Mouse (Mus musculus) MEL (cell line): ENCODE measurements around the gene Brd1. TPM values are rescaled to one million over a fixed set of nuclear protein-coding genes. Genes with fewer than 3 reads are reported as not detected.

Experiments used
- DNase-seq: peaks from one replicate; pipeline ENCODE4 v3.0.0; 2011; ENCODE audit warnings: low read depth, low spot score
- H3K27ac ChIP-seq: 2 replicates; pipeline ENCODE4 v1.5.1; 2012; ENCODE audit warnings: low read depth, mild to moderate bottlenecking, control low read depth, low read length, moderate library complexity; ENCODE audit not compliant: control insufficient read depth
- H3K27me3 ChIP-seq, 2 experiments: fragments of 150-350 bp in 1 of 2; sonication (generic) in 1 of 2; 2 replicates each; pipeline ENCODE4 v1.6.1; 2012; ENCODE audit warnings: low read length in 2 of 2, mild to moderate bottlenecking in 2 of 2, improper control_type of control experiment in 1 of 2, moderate library complexity in 1 of 2; ENCODE audit not compliant: insufficient read depth in 2 of 2, control insufficient read depth in 1 of 2
- H3K36me3 ChIP-seq, 2 experiments: 2 replicates each; pipeline ENCODE4 v1.6.1; 2012 to 2014; ENCODE audit warnings: low read length in 2 of 2, improper control_type of control experiment in 1 of 2, inconsistent platforms in 1 of 2, mild to moderate bottlenecking in 1 of 2; ENCODE audit not compliant: insufficient read depth in 2 of 2, control insufficient read depth in 1 of 2
- H3K4me1 ChIP-seq, 2 experiments: fragments of 150-350 bp in 1 of 2; sonication (generic) in 1 of 2; 2 replicates each; pipeline ENCODE4 v1.6.1; 2012; ENCODE audit warnings: low read length in 2 of 2, improper control_type of control experiment in 1 of 2, mild to moderate bottlenecking in 1 of 2; ENCODE audit not compliant: insufficient read depth in 2 of 2, control insufficient read depth in 1 of 2
- H3K4me3 ChIP-seq, 2 experiments: fragments of 150-350 bp in 1 of 2; sonication (generic) in 1 of 2; 2 replicates each; pipeline ENCODE4 v1.5.1; 2012; ENCODE audit warnings: low read depth in 2 of 2, low read length in 2 of 2, mild to moderate bottlenecking in 2 of 2, moderate library complexity in 2 of 2, control low read depth in 1 of 2, improper control_type of control experiment in 1 of 2; ENCODE audit not compliant: control insufficient read depth in 1 of 2, insufficient read depth in 1 of 2
- H3K79me2 ChIP-seq: 2 replicates; pipeline ENCODE4 v1.6.1; 2012; ENCODE audit warnings: mild to moderate bottlenecking, low read length, moderate library complexity; ENCODE audit not compliant: control insufficient read depth, poor library complexity, insufficient read depth
- H3K9ac ChIP-seq: 2 replicates; pipeline ENCODE4 v1.6.1; 2012; ENCODE audit warnings: low read depth, mild to moderate bottlenecking, control low read depth, low read length, moderate library complexity; ENCODE audit not compliant: control insufficient read depth, poor library complexity, severe bottlenecking
- H3K9me3 ChIP-seq: fragments of 150-350 bp; sonication (generic); replicated peaks from 2 replicates; pipeline ENCODE4 v1.6.1; 2012; ENCODE audit warnings: mild to moderate bottlenecking, low read length, improper control_type of control experiment, moderate library complexity; ENCODE audit not compliant: insufficient read depth
- BHLHE40 ChIP-seq: IDR thresholded peaks from 2 replicates; pipeline ENCODE4 v1.6.1; 2012; ENCODE audit warnings: low read depth, mild to moderate bottlenecking, inconsistent platforms, low read length, improper control_type of control experiment, borderline replicate concordance
- CHD1 ChIP-seq: IDR thresholded peaks from 2 replicates; pipeline ENCODE4 v1.6.1; 2012; ENCODE audit warnings: low read depth, mild to moderate bottlenecking, inconsistent platforms, low read length, improper control_type of control experiment
- CHD2 ChIP-seq: IDR thresholded peaks from 2 replicates; pipeline ENCODE4 v1.6.1; 2011; ENCODE audit warnings: low read length, improper control_type of control experiment
- CTCF ChIP-seq, 3 experiments: IDR thresholded peaks in 2 of 3; conservative IDR thresholded peaks in 1 of 3; 2 replicates each; pipeline ENCODE4 v1.5.1; 2011 to 2012; ENCODE audit warnings: low read length in 3 of 3, low read depth in 2 of 3, mild to moderate bottlenecking in 2 of 3, improper control_type of control experiment in 1 of 3, inconsistent platforms in 1 of 3, mixed read lengths in 1 of 3, moderate library complexity in 1 of 3; ENCODE audit not compliant: control insufficient read depth in 1 of 3, insufficient read depth in 1 of 3, poor library complexity in 1 of 3, severe bottlenecking in 1 of 3
- E2F4 ChIP-seq: IDR thresholded peaks from 2 replicates; pipeline ENCODE4 v1.6.1; 2011; ENCODE audit warnings: low read depth, low read length, improper control_type of control experiment, borderline replicate concordance
- ELF1 ChIP-seq: IDR thresholded peaks from 2 replicates; pipeline ENCODE4 v1.6.1; 2014; ENCODE audit warnings: low read depth, mild to moderate bottlenecking, inconsistent platforms, low read length, improper control_type of control experiment, moderate library complexity
- ETS1 ChIP-seq: IDR thresholded peaks from 2 replicates; pipeline ENCODE4 v1.6.1; 2012; ENCODE audit warnings: low read depth, mild to moderate bottlenecking, inconsistent platforms, low read length, improper control_type of control experiment, moderate library complexity
- GABPA ChIP-seq: IDR thresholded peaks from 2 replicates; pipeline ENCODE4 v1.6.1; 2012; ENCODE audit warnings: low read depth, mild to moderate bottlenecking, inconsistent platforms, low read length, improper control_type of control experiment, moderate library complexity
- GATA1 ChIP-seq: IDR thresholded peaks from 2 replicates; pipeline ENCODE4 v1.6.1; 2011; ENCODE audit warnings: low read depth, low read length, improper control_type of control experiment
- HCFC1 ChIP-seq: IDR thresholded peaks from 2 replicates; pipeline ENCODE4 v1.6.1; 2012; ENCODE audit warnings: low read depth, mild to moderate bottlenecking, inconsistent platforms, low read length, improper control_type of control experiment, moderate library complexity
- JUND ChIP-seq: IDR thresholded peaks from 2 replicates; pipeline ENCODE4 v1.6.1; 2011; ENCODE audit warnings: low read depth, mild to moderate bottlenecking, improper control_type of control experiment, low read length
- KAT2A ChIP-seq: conservative IDR thresholded peaks from 2 replicates; pipeline ENCODE4 v1.6.1; 2012; ENCODE audit warnings: low read depth, low read length, improper control_type of control experiment, inconsistent platforms
- MAZ ChIP-seq: IDR thresholded peaks from 2 replicates; pipeline ENCODE4 v1.6.1; 2012; ENCODE audit warnings: low read depth, mild to moderate bottlenecking, inconsistent platforms, low read length, improper control_type of control experiment
- MEF2A ChIP-seq: IDR thresholded peaks from 2 replicates; pipeline ENCODE4 v1.6.1; 2014; ENCODE audit warnings: low read depth, mild to moderate bottlenecking, inconsistent platforms, low read length, improper control_type of control experiment; ENCODE audit not compliant: poor library complexity, insufficient replicate concordance, severe bottlenecking; ENCODE audit errors: extremely low read depth
- MXI1 ChIP-seq: IDR thresholded peaks from 2 replicates; pipeline ENCODE4 v1.6.1; 2011; ENCODE audit warnings: mild to moderate bottlenecking, low read depth, low read length, improper control_type of control experiment
- MYB ChIP-seq: IDR thresholded peaks from 2 replicates; pipeline ENCODE4 v1.6.1; 2011; ENCODE audit warnings: mild to moderate bottlenecking, low read depth, low read length, improper control_type of control experiment
- MYC ChIP-seq: IDR thresholded peaks from 2 replicates; pipeline ENCODE4 v1.6.1; 2011; ENCODE audit warnings: low read depth, mild to moderate bottlenecking, low read length, improper control_type of control experiment, moderate library complexity
- POLR2AphosphoS2 ChIP-seq: IDR thresholded peaks from 2 replicates; pipeline ENCODE4 v1.6.1; 2011; ENCODE audit warnings: low read length, improper control_type of control experiment
- POLR2AphosphoS5 ChIP-seq: IDR thresholded peaks from 2 replicates; pipeline ENCODE4 v1.6.1; 2012; ENCODE audit warnings: low read depth, borderline replicate concordance, mild to moderate bottlenecking, inconsistent platforms, low read length, moderate library complexity, mixed read lengths
- RAD21 ChIP-seq: IDR thresholded peaks from 2 replicates; pipeline ENCODE4 v1.6.1; 2011; ENCODE audit warnings: mild to moderate bottlenecking, low read depth, low read length, improper control_type of control experiment
- RCOR1 ChIP-seq: IDR thresholded peaks from 2 replicates; pipeline ENCODE4 v1.6.1; 2012; ENCODE audit warnings: low read depth, mild to moderate bottlenecking, inconsistent platforms, low read length, improper control_type of control experiment
- SIN3A ChIP-seq: IDR thresholded peaks from 2 replicates; pipeline ENCODE4 v1.6.1; 2012; ENCODE audit warnings: low read length, improper control_type of control experiment, inconsistent platforms
- TAL1 ChIP-seq: IDR thresholded peaks from 2 replicates; pipeline ENCODE4 v1.6.1; 2012; ENCODE audit warnings: mild to moderate bottlenecking, inconsistent platforms, low read length, moderate library complexity, mixed read lengths
- TBP ChIP-seq: IDR thresholded peaks from 2 replicates; pipeline ENCODE4 v1.8.0; 2011; ENCODE audit warnings: low read depth, low read length, improper control_type of control experiment
- UBTF ChIP-seq: IDR thresholded peaks from 2 replicates; pipeline ENCODE4 v1.6.1; 2012; ENCODE audit warnings: low read depth, mild to moderate bottlenecking, inconsistent platforms, low read length, improper control_type of control experiment, moderate library complexity, borderline replicate concordance; ENCODE audit not compliant: insufficient read depth
- ZC3H11A ChIP-seq: IDR thresholded peaks from 2 replicates; pipeline ENCODE4 v1.6.1; 2012; ENCODE audit warnings: low read depth, mild to moderate bottlenecking, inconsistent platforms, low read length, improper control_type of control experiment
- ZMIZ1 ChIP-seq: IDR thresholded peaks from 2 replicates; pipeline ENCODE4 v1.6.1; 2012; ENCODE audit warnings: low read depth, mild to moderate bottlenecking, inconsistent platforms, low read length, improper control_type of control experiment, moderate library complexity
- ZNF384 ChIP-seq: IDR thresholded peaks from 2 replicates; pipeline ENCODE4 v1.6.1; 2012; ENCODE audit warnings: low read depth, mild to moderate bottlenecking, inconsistent platforms, low read length, improper control_type of control experiment
- polyA plus RNA-seq, 2 experiments: library from polyadenylated mRNA; stranded (reverse) in 1 of 2; unstranded in 1 of 2; fragments of >175 nt in 1 of 2; fragments of >200 nt in 1 of 2; gene quantifications; 2 replicates each; pipeline versions ENCODE4 v1.2.1 to v1.2.4; 2012; ENCODE audit warnings: low replicate concordance in 2 of 2, low read depth in 1 of 2; ENCODE audit not compliant: insufficient read length in 2 of 2, insufficient read depth in 1 of 2, missing spikeins in 1 of 2
- total RNA-seq: library from RNA; depleted of rRNA; stranded (reverse); fragments of 300-350 nt; gene quantifications from 2 replicates; pipeline ENCODE4 v1.2.3, GENCODE M21; 2012

Gene Brd1
- total and polyA plus RNA-seq, 3 experiments = 33.7 to 72.7 (median 43.1) TPM

- peaks cover 0 to 40% of the 10 kb centered on the region in 2 experiments; a peak in 2 of 4 replicates for H3K36me3 ChIP-seq
- no peak for DNase-seq
- no peaks in the 10 kb centered on the region for H3K9me3 ChIP-seq
- no peaks in the 10 kb centered on the region for H3K4me1 ChIP-seq
- no peak overlapping the region for H3K4me3 ChIP-seq
- no peak overlapping the region for H3K9ac ChIP-seq
- H3K27ac ChIP-seq = no peak overlapping the region
- TF ChIP-seq POLR2AphosphoS2 (no peak), BHLHE40 (no peak), HCFC1 (no peak), SIN3A (no peak), GABPA (no peak), E2F4 (no peak), POLR2AphosphoS5 (no peak), RCOR1 (no peak), CTCF (IDR thresholded peaks at IDR 0.05 in 2 of 3, conservative IDR thresholded peaks at IDR 0.05 in 1 of 3; ENCODE audit: control insufficient read depth in 1 of 3, insufficient read depth in 1 of 3, low read depth in 2 of 3, low read length in 3 of 3, poor library complexity in 1 of 3, severe bottlenecking in 1 of 3) (no peak), ZNF384 (no peak), JUND (no peak), MXI1 (no peak), ELF1 (no peak), RAD21 (no peak), ZC3H11A (no peak), ZMIZ1 (no peak), TBP (no peak), GATA1 (no peak)
- no peaks in the 10 kb centered on the region for H3K27me3 ChIP-seq
- H3K79me2 ChIP-seq = no peaks in the 10 kb centered on the region
Measured at GRCm38 (mm10) chr15:88700759-88701158, 33.3 kb downstream of the Brd1 start.

- Histone ChIP-seq H3K4me3 (no peak overlapping the region), H3K27me3 (no peaks in the 10 kb centered on the region), H3K9ac (no peak overlapping the region), H3K79me2 (no peaks in the 10 kb centered on the region), H3K4me1 (no peaks in the 10 kb centered on the region), H3K36me3 (peaks cover 0 to 35% of the 10 kb centered on the region in 2 experiments; a peak in 2 of 4 replicates), H3K9me3 (no peaks in the 10 kb centered on the region), H3K27ac (no peak overlapping the region)
- DNase-seq = no peak
- TF ChIP-seq HCFC1 = no peak
- TF ChIP-seq ETS1 = no peak
- no peak for TF ChIP-seq ZMIZ1
- no peak for TF ChIP-seq BHLHE40
- TF ChIP-seq E2F4 = no peak
- TF ChIP-seq ZNF384 = no peak
- TF ChIP-seq CHD1 = no peak
- TF ChIP-seq KAT2A = no peak
- TF ChIP-seq MYB = no peak
- TF ChIP-seq ELF1 = no peak
- no peak for TF ChIP-seq MAZ
- TF ChIP-seq TBP = no peak
- TF ChIP-seq TAL1 = no peak
- no peak for TF ChIP-seq CHD2
- TF ChIP-seq MEF2A = no peak
- TF ChIP-seq RCOR1 = no peak
- TF ChIP-seq CTCF (IDR thresholded peaks at IDR 0.05 in 2 of 3, conservative IDR thresholded peaks at IDR 0.05 in 1 of 3; ENCODE audit: control insufficient read depth in 1 of 3, insufficient read depth in 1 of 3, low read depth in 2 of 3, low read length in 3 of 3, poor library complexity in 1 of 3, severe bottlenecking in 1 of 3) = no peak
- no peak for TF ChIP-seq UBTF
- no peak for TF ChIP-seq MYC
Measured at GRCm38 (mm10) chr15:88699508-88699907, 34.5 kb downstream of the Brd1 start.
